Mouse (Mus musculus): ENCODE measurements around the gene Pyroxd2. TPM values are rescaled to one million over a fixed set of nuclear protein-coding genes. Genes with fewer than 3 reads are reported as not detected.

The Pyroxd2 gene
- under 1 TPM; 0.39 to 0.77 TPM for polyA plus RNA-seq (2017; shearing (Covaris generic))

DNA sequence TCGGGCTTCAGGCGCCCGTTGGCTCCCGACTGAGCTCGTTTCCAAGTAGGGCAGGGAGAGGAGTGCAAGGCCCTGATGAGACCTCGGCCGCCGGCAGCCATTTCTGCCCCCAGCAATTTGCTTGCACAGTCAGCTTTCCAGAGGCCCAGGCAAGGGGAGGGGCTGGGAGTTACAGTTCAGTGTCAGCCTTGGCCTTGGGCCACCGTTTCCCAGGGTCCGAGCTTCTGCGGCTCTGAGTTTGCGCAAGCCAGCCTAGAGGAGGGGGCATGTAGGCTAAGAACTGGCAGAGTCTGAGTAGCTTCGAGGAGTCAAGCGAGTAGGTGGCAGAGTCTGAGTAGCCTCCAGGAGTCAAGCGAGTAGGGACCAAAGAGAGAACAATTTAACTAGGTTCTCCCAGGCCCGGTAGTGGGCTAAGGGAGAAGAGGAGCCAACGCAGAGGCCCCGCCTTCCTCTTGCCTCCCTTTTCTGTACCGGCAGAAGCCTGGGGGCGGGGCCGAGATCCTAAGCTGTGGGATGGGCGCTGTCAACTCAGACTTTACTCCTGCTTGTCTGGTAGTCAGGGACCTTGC lies at the start of gene Pyroxd2:
Pyroxd2 (minus strand) TSS at position 413 of the 569 bp plus-strand sequence.
- no peak for ATAC-seq

DNA sequence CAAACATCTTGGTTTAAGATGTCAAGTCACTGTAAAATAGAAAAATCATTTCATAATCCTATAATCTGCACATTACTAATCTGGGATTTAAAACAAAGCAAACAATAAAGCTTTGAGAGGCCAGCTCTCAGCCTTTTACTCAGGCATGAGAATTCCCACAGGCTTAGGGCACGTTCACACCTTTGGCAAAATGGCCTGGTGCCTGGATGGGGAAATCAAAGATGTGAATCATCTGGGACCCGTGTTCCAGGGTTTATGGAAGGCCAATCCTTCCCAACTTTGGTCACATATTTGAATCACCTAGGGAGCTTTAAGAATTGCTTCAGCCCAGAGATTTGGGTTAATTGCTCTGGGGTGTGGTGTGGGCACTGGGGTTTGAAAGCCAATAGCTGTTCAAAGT lies 45.3 kb upstream of the Pyroxd2 start:
- ATAC-seq = no peak

DNA sequence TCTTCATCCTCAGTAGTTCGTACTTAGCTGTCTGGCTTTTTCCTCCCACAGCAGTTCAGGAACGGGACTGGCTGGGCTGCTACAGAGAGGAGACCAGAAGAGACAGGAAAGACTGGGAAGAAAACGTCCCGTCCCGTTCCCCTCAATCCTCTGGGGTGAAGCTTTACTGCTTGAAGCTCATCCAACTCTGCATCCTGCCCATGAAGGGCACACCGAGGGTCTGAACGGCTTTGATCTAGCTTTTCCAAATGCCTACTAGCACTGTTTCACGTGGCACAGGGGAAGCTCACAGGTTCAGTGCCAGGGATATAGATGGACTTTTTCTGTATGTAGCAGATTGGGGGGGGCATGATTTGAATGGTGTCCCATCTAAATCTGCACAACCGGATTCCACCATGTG lies 43.2 kb upstream of the Pyroxd2 start:
- ATAC-seq = no peak

DNA sequence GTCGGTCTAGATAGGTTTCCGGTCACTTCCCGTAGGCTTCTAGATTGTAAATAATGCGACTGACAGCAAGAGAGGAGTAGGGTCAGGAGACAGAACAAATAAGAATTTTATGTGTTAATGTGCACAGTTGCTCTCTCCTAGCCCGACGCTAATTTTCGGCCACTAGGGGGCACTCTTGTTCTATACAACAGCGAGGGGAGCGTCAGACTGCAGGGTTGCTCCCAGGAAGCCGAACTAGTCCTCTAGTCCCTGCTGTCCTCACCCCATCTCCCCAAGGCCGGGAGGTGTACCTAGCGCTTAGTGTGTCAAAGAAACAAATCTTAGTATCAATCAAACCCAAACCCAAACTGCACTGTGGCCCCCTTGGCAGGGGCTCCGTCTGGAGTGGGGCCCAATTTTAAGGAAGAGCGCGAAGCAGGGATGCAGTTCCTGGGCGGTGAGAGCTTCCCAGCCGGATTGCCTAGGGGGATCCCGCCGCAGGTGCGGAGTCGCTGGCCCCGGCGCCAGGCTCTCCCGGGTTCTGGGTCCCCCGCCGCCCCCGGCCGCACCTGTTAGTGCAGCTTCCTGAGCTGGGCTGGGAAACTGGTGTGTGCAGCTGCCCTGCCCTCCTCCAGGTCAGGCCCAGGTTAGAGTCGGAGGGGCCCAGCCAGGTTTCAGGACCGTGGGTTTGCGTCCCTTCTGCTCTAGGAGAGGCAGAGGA lies 42.5 kb upstream of the Pyroxd2 start:
- peak; percentile 74 for ATAC-seq

DNA sequence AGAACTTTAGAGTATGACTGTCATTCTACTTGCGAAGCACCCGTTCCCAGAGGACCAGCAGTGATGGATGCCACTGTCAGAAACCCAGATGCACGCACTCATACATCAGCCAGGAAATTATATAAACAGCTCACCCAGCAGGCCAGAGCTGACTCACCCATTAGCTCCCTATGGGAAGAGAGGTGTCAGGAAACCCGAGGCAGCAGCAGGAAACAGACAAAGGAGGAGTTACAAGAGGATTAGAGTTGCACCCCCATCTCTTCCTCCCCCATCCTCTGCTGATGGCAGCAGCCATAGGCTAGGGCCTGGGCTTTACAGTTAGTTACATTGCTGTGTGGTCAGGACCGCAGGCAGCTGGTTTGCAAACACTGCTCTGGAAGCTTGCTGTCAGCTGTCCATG lies 35.7 kb upstream of the Pyroxd2 start:
- ATAC-seq = no peak

DNA sequence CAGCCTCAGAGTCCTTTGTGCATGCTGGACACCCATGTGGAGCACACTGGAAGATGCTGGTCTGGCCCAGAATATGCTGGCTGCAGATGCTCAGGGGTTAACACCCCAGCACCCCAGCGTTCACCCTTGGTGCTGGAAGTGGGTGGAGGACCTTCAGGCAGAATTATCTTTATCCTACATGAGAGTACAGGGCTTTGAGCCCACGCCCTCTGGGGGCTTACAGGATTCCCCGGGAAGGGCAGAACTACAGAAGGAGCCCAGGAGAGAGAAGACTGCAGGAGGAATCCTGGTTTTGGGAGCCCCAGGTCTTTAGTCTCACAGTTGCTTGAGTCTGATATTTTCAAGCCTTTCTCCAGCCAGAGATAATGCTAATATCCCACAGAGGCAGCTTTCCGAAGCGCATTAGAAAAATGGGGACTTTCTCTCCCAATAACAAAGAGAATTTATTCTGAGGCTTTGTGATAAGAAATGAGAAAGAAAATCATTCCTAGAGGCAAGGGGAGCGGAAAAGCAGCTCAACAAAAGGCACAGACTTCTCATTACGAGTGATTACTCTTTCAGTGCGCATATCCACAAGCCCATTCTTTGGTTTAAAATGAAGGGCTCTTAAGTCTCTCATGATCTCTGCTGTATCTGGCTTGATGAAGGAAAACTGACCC lies 33.1 kb upstream of the Pyroxd2 start:
- ATAC-seq = no peak

DNA sequence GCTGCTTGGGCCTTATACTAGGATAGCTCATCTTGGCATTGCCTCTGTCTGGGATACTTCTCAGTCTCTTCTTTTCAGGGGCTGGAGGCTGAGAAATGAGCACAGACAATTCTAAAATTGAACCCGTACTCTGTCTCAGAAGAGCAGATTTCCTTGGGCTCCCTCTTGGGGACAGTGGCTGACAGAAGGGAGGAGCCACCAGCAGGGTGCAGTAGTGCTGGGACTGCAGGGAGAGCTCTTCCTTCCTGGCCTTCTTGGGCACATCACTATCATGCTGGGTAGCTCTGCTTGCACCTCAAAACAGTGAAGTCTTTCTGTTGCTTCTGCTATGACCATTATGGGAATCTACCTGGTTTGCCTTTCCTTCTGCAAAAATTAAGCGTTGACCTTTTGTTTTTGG lies 32.6 kb upstream of the Pyroxd2 start:
- no peak for ATAC-seq

DNA sequence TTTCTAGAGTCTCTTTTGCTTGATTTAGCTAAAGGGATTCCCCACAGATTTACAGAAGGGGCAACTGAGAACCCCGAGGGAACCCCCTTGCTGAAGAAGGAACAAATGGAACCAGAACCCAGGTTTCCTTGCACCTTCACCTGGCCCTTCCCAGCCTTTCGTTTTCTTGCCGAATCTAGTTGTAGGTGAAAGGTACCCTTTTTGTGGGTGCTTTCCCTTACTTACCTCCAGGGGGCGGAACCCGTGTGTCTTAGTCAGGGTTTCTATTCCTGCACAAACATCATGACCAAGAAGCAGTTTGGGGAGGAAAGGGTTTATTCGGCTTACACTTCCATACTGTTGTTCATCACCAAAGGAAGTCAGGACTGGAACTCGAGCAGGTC lies 27.6 kb upstream of the Pyroxd2 start:
- peak; percentile 19 for ATAC-seq

DNA sequence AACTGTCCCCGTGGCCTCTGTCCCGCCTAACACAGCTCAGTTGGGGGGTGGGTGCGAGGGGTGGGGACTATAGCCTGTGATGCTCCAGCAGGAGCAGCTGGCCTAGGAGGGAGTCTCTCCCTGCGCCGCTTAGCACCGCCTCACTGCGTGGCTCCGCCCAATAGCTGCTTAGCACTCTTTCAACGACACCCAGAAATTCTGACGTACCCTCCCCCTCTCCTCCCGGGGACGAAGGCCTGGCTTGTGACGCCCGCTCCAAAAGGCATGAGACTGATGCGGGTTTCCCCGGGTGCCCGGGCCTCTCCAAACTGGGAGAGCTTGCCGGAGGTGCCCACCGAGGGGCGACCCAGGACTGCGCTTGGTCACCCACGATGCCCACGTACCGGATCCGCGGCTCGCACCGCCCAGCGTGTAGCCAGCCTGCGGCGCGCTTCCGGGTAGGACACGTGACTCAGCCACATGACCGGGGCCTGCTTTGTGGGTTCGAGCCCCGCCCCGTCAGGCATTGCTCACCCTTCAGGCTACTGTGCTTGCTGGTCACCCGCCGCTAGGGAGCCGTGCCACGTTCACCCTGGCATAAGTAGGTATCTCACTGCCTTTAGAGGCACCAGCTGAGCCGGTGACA lies 27.1 kb upstream of the Pyroxd2 start, which contains the start of gene Hps1:
Hps1 (minus strand) TSS at position 448 of the 625 bp plus-strand sequence.
- ATAC-seq = peak; percentile 92

DNA sequence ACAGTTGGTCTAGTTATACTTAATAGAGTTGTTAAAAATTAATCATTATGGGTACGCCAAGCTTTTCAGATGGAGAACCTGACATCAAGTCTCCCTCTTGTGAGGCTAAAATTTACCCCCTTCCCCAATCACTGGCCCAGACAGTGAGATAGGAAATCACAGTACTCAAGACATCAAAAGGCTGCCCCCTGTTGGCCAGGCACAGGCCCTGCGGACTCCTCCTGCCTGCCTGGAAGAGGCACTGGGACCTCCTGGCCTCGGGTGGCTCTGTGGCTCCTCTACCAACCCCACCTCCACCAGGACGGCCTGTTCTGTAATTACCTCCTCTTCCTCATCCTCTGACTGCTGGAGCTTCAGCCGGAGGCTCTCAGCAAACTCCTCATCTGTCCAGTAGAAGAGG lies 25.2 kb upstream of the Pyroxd2 start:
- ATAC-seq = no peak

DNA sequence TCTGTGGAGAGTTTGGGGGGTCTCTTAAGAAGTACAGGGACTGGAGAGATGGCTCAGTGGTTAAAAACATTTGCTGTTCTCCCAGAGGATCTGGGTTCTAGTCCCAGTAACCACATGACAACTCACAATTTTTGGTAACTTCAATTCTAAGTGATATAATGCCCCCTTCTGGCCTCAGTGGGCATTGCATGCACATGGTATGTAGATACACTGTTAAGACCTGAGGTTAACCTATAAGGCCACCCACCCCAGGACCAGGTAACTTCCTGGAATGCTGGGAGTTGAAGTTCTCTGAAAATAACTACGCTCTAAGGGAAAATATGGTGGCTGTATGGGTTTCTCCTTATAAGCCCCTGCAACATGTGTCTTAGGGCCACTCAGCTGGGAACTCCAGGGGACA lies 24.2 kb upstream of the Pyroxd2 start:
- no peak for ATAC-seq

DNA sequence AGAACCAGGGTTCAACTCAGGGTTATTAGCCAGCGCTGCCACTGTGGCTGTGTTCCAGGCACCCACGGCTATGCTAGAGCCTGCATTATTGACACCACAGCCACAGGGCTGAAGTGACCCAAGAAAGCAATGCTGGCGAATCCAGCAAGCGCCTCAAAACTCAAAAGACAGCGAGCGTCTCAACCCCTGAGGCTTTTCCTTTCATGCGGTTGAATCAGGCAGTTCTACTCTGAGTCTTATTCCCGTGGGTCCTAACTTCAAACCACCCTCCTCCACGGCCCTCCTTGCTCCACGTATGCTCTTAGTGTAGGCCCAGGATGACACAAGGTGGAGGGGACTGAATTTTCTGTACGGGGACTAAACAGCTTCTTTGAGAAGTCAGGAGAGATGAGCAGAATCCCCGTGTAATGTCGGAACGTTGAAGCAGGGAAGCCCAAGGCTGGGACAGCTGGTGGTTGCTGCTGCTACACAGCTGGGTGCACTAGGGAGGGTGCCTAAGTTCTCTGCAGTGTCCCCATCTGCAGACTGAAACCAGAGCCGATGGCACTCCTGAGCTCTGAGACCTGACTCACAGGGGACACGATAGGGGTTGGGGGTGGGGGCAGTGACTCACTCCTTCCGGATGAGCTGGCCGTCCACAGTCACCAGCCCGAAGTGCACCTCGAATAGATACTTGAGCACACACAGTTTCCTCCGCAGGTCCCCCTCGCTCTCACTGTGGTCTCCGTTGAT lies 17.7 kb upstream of the Pyroxd2 start:
- ATAC-seq = no peak

DNA sequence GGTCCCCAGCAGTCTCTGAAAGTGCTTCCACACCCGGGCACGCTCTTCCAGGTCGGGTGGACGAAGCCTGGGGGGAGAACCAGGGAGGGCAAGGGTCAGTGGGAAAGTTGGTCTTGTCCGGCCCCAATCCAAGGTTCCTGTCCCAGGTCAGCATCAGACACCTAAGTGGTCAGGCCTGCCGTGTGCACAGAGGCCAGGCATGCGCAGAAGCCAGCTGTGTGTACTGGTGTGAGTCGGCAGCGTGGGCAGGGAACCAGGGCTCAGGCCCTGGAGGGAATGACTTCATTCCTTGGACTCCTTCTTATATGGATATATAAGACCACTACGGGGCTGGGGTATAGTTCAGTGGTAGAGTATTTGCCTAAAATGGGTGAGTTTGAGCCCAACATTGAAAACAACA lies 17.1 kb upstream of the Pyroxd2 start:
- no peak for ATAC-seq

DNA sequence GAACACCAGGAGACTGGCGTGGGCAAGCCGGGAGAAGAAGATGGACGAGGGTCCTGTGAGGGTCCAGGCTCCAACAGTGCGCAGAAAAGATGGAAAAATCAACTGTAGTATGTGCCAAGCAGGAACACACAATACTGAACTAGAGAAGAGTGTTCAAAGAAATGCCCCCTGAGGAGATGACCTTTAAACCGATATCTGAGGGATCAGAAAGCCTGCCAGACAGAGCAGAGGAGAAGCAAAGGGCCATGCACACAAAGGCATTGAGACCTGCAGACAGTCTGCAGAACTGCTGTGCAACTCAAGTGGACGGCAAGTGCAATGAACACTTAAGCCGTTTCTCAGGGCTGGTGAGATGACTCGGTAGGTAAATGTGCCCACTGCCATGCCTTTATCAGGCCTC lies 14.8 kb upstream of the Pyroxd2 start:
- ATAC-seq = no peak

DNA sequence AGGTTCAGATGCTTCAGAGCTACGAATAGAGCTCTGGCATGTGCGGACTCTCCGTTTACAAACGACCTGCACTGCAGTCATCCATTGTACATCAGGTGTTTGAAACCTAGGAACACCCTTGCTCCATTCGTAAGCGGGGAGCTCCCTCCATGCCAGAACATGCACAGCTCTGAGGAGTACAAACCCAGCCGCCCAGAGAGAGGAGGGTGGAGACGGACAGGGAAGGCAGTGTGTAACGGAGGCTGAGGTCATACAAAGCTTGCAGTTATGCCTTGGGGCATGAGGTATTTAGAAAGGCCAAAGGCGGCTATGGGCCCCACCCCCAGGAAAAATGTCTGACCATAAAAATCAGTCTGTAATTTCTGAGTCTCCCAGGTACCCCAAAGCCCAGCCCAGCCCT lies 11.8 kb upstream of the Pyroxd2 start:
- ATAC-seq = no peak

DNA sequence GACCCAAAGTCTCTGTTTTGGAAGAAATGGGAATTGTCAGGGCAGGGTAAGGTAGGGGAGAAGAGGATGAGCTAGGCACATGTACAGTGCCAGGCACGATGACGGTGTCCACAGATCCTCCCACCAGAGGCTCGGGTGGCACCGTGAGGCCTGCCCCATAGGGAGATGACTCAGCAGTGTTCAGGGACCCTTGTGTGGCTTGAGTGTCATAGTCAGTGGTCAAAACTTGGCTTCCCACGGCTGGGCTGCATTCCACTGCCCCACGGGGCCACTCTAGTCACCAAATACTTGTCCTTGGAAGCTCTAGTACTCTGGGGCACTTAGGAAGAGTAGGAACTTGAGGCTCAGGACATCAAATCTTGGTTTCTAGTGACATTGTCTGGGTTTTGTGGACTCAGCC lies 4.1 kb upstream of the Pyroxd2 start:
- ATAC-seq = no peak

DNA sequence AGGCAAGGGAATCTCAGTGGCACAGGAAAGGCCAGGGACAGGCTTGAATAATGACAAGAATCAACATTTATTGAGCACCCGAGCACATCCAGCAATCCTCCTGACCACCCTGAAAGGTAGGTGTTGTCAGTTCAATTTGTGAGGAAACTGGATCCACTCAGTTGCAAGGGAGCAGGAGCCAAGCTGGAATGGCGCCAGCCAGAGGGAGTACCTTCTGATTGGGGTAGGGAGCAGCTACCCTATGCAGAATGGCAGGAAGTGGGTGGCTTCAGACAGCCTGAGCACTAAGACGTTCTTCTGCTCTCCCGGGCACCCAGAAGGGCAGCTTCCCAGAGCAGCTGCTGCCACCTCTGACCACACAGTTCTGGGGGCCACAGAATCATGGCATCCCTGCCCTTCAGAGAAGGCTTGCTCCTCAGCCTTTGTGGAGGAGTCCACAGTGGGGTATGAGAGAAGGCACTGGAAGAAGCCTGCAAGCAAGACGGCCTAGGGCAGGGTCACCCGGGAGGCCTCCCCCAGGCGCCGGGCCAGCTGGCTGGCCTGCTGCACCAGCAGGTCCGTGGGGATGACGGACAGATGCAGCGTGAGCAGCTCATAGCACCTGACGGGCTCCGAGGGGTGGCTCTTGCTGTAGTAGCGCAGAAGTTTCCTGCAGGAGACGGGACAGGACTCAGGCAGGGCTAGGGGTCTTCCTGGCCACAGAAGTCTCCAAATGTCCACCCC lies 2.7 kb upstream of the Pyroxd2 start:
- no peak for ATAC-seq

DNA sequence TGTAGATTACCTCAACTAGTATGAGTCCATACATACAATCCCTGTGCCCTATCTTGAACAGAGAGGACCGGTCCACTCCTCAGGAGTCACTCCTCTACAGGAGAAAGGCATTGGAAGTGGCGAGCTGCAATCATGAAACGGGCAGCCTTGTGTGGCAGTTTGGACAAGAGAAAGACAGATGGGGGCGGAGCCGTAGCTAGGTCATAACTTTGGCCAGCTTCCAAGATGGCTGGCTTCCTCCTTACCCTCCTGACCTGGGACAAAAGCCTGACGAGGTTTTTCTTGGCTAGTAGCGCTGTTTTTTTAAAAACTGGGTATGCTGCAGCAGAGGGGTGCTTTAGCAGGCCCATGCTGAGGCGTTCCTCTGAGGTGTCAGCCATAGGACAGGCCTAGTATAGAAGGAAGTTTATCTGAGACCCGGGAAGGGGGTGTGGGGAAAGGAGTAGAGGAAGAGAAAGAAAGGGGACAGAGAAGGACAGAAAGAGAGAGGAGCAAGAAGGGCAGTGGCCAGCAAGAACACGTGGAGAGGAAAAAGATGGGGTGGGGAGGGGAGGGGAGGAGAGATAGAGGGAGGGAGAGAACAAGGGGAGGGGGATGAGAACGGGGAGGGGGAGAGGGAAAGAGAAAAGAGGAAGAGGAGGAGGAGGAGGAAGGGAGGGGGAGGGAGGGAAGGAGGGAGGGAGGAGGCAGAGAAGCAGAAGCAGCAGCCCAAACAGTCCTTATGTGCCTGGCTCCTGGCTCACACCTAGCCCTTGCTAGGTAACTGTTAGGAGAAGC lies 754 bp upstream of the Pyroxd2 start:
- ATAC-seq = no peak

DNA sequence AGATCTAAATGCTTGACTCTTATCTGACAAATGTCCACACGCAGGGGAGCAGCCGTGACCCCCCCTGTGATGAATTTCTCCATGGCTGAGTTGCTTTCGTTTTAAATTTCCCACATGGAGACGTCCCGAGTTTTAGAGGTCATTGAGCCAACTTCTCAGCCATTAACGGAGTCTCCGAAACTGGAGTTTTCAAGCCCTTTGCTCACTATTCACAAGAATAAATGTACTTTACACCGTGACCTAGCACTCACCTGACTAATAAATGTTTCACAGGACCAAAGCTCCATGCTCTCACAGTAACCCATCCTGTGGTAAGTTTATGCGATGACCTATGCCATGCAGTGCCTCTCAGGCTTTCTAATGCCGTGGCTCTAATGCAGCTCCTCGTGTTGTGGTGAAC lies 2.4 kb downstream of the Pyroxd2 start:
- no peak for ATAC-seq

DNA sequence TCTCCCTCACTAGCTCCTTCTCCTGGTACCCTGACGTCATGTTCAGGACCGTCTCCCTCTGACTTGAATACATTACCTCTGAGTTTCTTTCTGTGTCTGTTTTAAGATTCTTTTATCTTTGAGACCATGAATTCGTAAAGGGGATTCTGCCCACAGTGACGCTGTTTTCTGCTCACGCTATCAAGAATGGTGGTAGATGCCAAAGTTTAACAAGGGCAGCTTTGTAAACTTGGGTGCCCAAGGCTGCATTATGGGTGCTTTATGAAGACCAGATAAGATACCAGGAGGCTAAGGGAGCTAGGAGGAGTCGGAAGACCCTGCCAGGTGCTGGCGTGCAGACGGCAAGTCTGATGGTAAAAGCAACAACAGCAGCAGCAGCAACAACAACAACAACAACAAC lies 5.9 kb downstream of the Pyroxd2 start:
- ATAC-seq = no peak

DNA sequence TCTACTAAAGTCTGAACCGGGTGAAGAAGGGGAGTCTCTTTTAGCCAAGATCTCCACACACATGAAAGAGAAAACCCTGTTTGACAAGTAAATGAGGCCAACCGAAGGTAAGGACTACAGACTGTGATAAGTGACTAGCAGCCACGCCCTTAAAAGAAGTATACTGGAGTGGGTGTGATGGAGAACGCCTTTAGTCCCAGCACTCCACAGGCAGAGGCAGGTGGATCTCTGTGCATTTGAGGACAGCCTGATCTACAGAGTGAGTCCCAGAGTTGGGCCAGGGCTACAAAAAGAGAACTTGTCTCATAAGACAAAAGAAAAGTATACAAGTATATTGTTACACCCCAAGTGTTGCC lies 6.7 kb downstream of the Pyroxd2 start:
- ATAC-seq = no peak

Measured in CD4-positive, CD25-positive, alpha-beta regulatory T cell, adult 4 months (primary cell).